Mouse (Mus musculus) myocyte (in vitro differentiated cells): ENCODE measurements around the gene Per1.
A peak's percentile ranks its signal among the peaks of the same experiment; 100 is the strongest.

ENCODE experiments used
- CEBPB ChIP-seq: IDR thresholded peaks from 2 replicates; pipeline ENCODE4 v1.6.1; 2011; ENCODE audit warnings: mild to moderate bottlenecking, moderate library complexity; ENCODE audit not compliant: poor library complexity, insufficient read depth, severe bottlenecking
- MAX ChIP-seq: IDR thresholded peaks from one replicate; pipeline ENCODE4 v1.6.1; 2011; ENCODE audit warnings: low read depth, mild to moderate bottlenecking, control low read depth
- MYOD1 ChIP-seq, 3 experiments: IDR thresholded peaks; one replicate each; pipeline ENCODE4 v1.6.1; 2011; ENCODE audit warnings: control low read depth in 2 of 3, low read depth in 2 of 3, mild to moderate bottlenecking in 2 of 3, moderate library complexity in 1 of 3; ENCODE audit not compliant: insufficient read length in 2 of 3, control insufficient read depth in 1 of 3
- POLR2A ChIP-seq: IDR thresholded peaks from one replicate; pipeline ENCODE4 v1.6.1; 2011; ENCODE audit warnings: low read depth, mild to moderate bottlenecking, control low read depth, moderate library complexity; ENCODE audit not compliant: insufficient read length
- POLR2AphosphoS2 ChIP-seq: IDR thresholded peaks from one replicate; pipeline ENCODE4 v1.6.1; 2011; ENCODE audit warnings: low read depth, control low read depth; ENCODE audit not compliant: insufficient read length
- REST ChIP-seq: IDR thresholded peaks from one replicate; pipeline ENCODE4 v1.6.1; 2011; ENCODE audit warnings: mild to moderate bottlenecking, control low read depth, moderate library complexity; ENCODE audit not compliant: insufficient read depth, insufficient read length
- TCF12 ChIP-seq: IDR thresholded peaks from one replicate; pipeline ENCODE4 v1.6.1; 2011; ENCODE audit warnings: mild to moderate bottlenecking, control low read depth; ENCODE audit not compliant: poor library complexity, insufficient read depth, severe bottlenecking
- USF1 ChIP-seq: IDR thresholded peaks from one replicate; pipeline ENCODE4 v1.6.1; 2011; ENCODE audit warnings: low read depth, mild to moderate bottlenecking, control low read depth, moderate library complexity

DNA sequence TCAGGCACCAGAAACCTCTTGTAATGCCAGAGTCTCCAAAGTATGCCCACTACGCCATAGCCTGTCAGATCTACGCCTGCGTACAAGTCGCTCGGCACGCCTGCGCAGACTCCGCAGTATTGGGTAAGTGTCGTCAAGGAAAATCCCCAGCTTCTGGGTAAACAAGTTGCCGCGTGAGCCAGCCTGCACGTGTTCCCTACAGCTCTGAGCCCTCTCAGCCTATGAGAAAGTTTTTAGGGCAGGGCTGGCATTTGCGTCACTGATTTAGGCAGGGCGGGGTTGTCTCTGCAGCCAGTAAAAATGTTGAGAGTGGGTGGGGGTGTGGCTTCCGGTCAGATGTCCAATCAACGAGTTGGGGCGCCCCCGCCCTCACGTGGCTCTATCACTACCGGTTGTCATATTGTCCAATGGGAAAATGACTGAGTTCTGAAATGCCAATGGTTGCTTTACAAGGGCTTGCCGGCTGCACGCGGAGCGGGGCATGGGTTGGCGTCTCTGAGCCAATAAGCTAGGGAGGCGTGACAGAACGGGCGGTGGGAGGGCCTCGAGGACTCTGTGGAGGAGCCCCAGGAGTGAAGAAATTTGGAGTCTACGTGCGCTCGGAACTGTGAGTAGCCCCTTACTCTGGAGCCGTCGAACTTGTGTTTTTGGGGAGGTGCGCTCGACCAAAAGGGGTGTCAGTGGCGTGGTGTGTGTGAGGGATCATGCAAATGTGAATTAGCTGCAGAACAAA is at the start of gene Per1:
- TF ChIP-seq POLR2A (peak; percentile 63), CEBPB (no peak), TCF12 (no peak), USF1 (peak; percentile 57), MAX (peak; percentile 98), REST (no peak), POLR2AphosphoS2 (peak; percentile 83), MYOD1 (IDR thresholded peaks at IDR 0.05; ENCODE audit: control insufficient read depth in 1 of 3, insufficient read length in 2 of 3, low read depth in 2 of 3) (no peak)
